Mouse (Mus musculus): ENCODE data around the gene Best2.
A peak's percentile ranks its signal among the peaks of the same experiment; 100 is the strongest.

The Best2 gene

GRCm38 (mm10) chr8:84966603-84967002 lies 47.7 kb downstream of the Best2 start:
- no peak for DNase-seq (ENCODE audit: low spot score)

GRCm38 (mm10) chr8:84965731-84966291 lies 48.5 kb downstream of the Best2 start:
- DNase-seq (ENCODE audit: low spot score), result peak; percentile 97

- DNase-seq (ENCODE audit: low spot score), result no peak
Measured at GRCm38 (mm10) chr8:84963952-84964351, 50.4 kb downstream of the Best2 start.

- no peak for DNase-seq (ENCODE audit: low spot score)
Measured at GRCm38 (mm10) chr8:84959811-84960210, 54.5 kb downstream of the Best2 start.
